Mouse (Mus musculus) megakaryocyte, adult 5-6 weeks (primary cell): ENCODE data around the gene Efhd1. TPM values are rescaled to one million over a fixed set of nuclear protein-coding genes. Genes with fewer than 3 reads are reported as not detected.

Experiments used
- total RNA-seq, 2 experiments: library from RNA; stranded (forward) in 1 of 2; stranded (reverse) in 1 of 2; fragments of 153-499, 151-499 nt in 1 of 2; fragments of 221-1000, 200-1000 nt in 1 of 2; gene quantifications; 2 replicates each; pipeline versions ENCODE4 v1.2.3 to v1.2.4; 2015 to 2017

Gene Efhd1
- total RNA-seq, 2 experiments from 2014 or later, result 0.07 TPM; not detected in 1

Other genes starting within 250 kb of the Efhd1 start
- gene Alppl2, start 174.4 kb upstream of the Efhd1 start, total RNA-seq (2015), result not detected in 2 replicates
- gene Alppl2, start 174.4 kb upstream of the Efhd1 start, total RNA-seq (2017), result not detected in 2 replicates
- gene Alpi, start 162.8 kb upstream of the Efhd1 start, total RNA-seq (2015), result not detected in 2 replicates
- gene Alpi, start 162.8 kb upstream of the Efhd1 start, total RNA-seq (2017), result not detected in 2 replicates
- not detected in 2 replicates for gene Akp3, start 139.4 kb upstream of the Efhd1 start, total RNA-seq (2015)
- gene Akp3, start 139.4 kb upstream of the Efhd1 start, total RNA-seq (2017), result not detected in 2 replicates
- gene Ecel1, start 107.8 kb upstream of the Efhd1 start, total RNA-seq (2015), result not detected in 2 replicates
- gene Ecel1, start 107.8 kb upstream of the Efhd1 start, total RNA-seq (2017), result not detected in 2 replicates
- not detected in 2 replicates for gene Prss56, start 81.0 kb upstream of the Efhd1 start, total RNA-seq (2015)
- not detected in 2 replicates for gene Prss56, start 81.0 kb upstream of the Efhd1 start, total RNA-seq (2017)
- not detected in 2 replicates for gene Chrnd, start 73.8 kb upstream of the Efhd1 start, total RNA-seq (2015)
- gene Chrnd, start 73.8 kb upstream of the Efhd1 start, total RNA-seq (2017), result not detected in 2 replicates
- gene Chrng, start 59.7 kb upstream of the Efhd1 start, total RNA-seq (2015), result not detected in 2 replicates
- not detected in 2 replicates for gene Chrng, start 59.7 kb upstream of the Efhd1 start, total RNA-seq (2017)
- gene Eif4e2, start 50.4 kb upstream of the Efhd1 start, total RNA-seq (2015), result 75.9 and 81.3 TPM in 2 replicates
- gene Eif4e2, start 50.4 kb upstream of the Efhd1 start, total RNA-seq (2017), result 118 and 156 TPM in 2 replicates
- 38.6 and 39.0 TPM in 2 replicates for gene Gigyf2, start 62.6 kb downstream of the Efhd1 start, total RNA-seq (2015)
- 87.4 and 90.8 TPM in 2 replicates for gene Gigyf2, start 62.6 kb downstream of the Efhd1 start, total RNA-seq (2017)
- not detected in 2 replicates for gene Kcnj13, start 130.4 kb downstream of the Efhd1 start, total RNA-seq (2015)
- not detected in 2 replicates for gene Kcnj13, start 130.4 kb downstream of the Efhd1 start, total RNA-seq (2017)
- not detected in 2 replicates for gene Snorc, start 205.9 kb downstream of the Efhd1 start, total RNA-seq (2015)
- gene Snorc, start 205.9 kb downstream of the Efhd1 start, total RNA-seq (2017), result not detected in 2 replicates
- gene Neu2, start 245.5 kb downstream of the Efhd1 start, total RNA-seq (2015), result not detected in 2 replicates
- not detected in 2 replicates for gene Neu2, start 245.5 kb downstream of the Efhd1 start, total RNA-seq (2017)